ENCODE assay signal across 28 mouse cellular contexts in genomic region chr13:94508344-94508743, GRCm38 (mm10).
DNase-seq lines count a peak whose midpoint lies in the region; ATAC-seq and TF ChIP-seq lines count a peak whose summit lies in the region.
"Had no signal": no experiment of that assay in that cellular context is flagged by ENCODE, and none has a peak within 500 bp of the region (broad histone marks: within the 10 kb centered on the region; RNA-seq: fewer than 3 reads in every experiment).

No protein-coding gene starts in this region.

- no peaks in the 10 kb centered on the region for H3K9me3 ChIP-seq in embryonic facial prominence, embryonic 14.5 days (ENCODE audit: control insufficient read depth, low read length)
- H3K9me3 ChIP-seq: embryonic facial prominence, embryonic 13.5 days; forebrain, embryonic 10.5 days; forebrain, embryonic 13.5 days; heart, embryonic 10.5 days; heart, embryonic 13.5 days had no signal

- H3K9ac ChIP-seq in embryonic facial prominence, embryonic 14.5 days (ENCODE audit: low read depth, low read length), result no peak overlapping the region
- H3K9ac ChIP-seq: embryonic facial prominence, embryonic 13.5 days; forebrain, embryonic 13.5 days; heart, embryonic 13.5 days; hindbrain, embryonic 14.5 days had no signal

- no peak for DNase-seq in frontal cortex, postnatal 10 days (ENCODE audit: low spot score in 2 of 2)
- DNase-seq in layer of hippocampus, adult 2 months (ENCODE audit: low spot score in 2 of 2), result no peak
- DNase-seq in layer of hippocampus, postnatal 14 days (ENCODE audit: low spot score in 2 of 2), result no peak
- DNase-seq in embryonic facial prominence, embryonic 14.5 days (ENCODE audit: low spot score), result peak; percentile 69
- DNase-seq in mesoderm, embryonic 11.5 days (ENCODE audit: low read depth, low spot score), result peak; percentile 12
- no peak for DNase-seq in natural killer cell, adult 2 months (ENCODE audit: low spot score in 2 of 2)
- DNase-seq: adrenal gland, adult 8-10 months; adrenal gland, postnatal 36 days; cerebellum, adult 18-20 months; cerebellum, adult 9-10 months; cerebellum, postnatal 14 days; gastrocnemius, adult 2 months; gastrocnemius, postnatal 14 days; heart, adult 18-20 months; heart, postnatal 14 days; heart, postnatal 4 days had no signal

- 64% methylated on average over 8 of the region's 8 CpGs for WGBS in embryonic facial prominence, embryonic 14.5 days

- H3K4me2 ChIP-seq in embryonic facial prominence, embryonic 14.5 days (ENCODE audit: low read depth, low read length), result no peak overlapping the region
- H3K4me2 ChIP-seq: embryonic facial prominence, embryonic 13.5 days; forebrain, embryonic 13.5 days; heart, embryonic 13.5 days; hindbrain, embryonic 14.5 days had no signal

- no peak for TF ChIP-seq CTCF in layer of hippocampus, adult 2 months (conservative IDR thresholded peaks at IDR 0.05)

- H3K27me3 ChIP-seq in embryonic facial prominence, embryonic 14.5 days (replicated peaks; ENCODE audit: control insufficient read depth, insufficient read depth, low read length), result no peaks in the 10 kb centered on the region
- H3K27me3 ChIP-seq: embryonic facial prominence, embryonic 13.5 days; forebrain, embryonic 13.5 days; heart, embryonic 13.5 days had no signal

- no peak overlapping the region for H3K4me3 ChIP-seq in layer of hippocampus, adult 2 months
- no peak overlapping the region for H3K4me3 ChIP-seq in embryonic facial prominence, embryonic 14.5 days (ENCODE audit: low read depth, low read length)
- H3K4me3 ChIP-seq: embryonic facial prominence, embryonic 13.5 days; forebrain, embryonic 10.5 days; forebrain, embryonic 13.5 days; gastrocnemius, adult 2 months; heart, embryonic 10.5 days; heart, embryonic 13.5 days had no signal

- peaks cover 15% of the 10 kb centered on the region for H3K36me3 ChIP-seq in embryonic facial prominence, embryonic 14.5 days (ENCODE audit: control insufficient read depth, insufficient read depth, low read length)

- H3K4me1 ChIP-seq in embryonic facial prominence, embryonic 14.5 days (ENCODE audit: control insufficient read depth, insufficient read depth, low read length), result peaks cover 7% of the 10 kb centered on the region; the same call in 1 of the 2 replicates

- H3K27ac ChIP-seq in layer of hippocampus, adult 2 months, result peak overlapping the region; percentile 21; the same call in 1 of the 2 replicates
- H3K27ac ChIP-seq in embryonic facial prominence, embryonic 14.5 days (replicated peaks; ENCODE audit: low read depth, low read length), result no peak overlapping the region
- H3K27ac ChIP-seq: embryonic facial prominence, embryonic 13.5 days; forebrain, embryonic 10.5 days; forebrain, embryonic 13.5 days; gastrocnemius, adult 2 months; heart, embryonic 10.5 days; heart, embryonic 13.5 days; hindbrain, embryonic 14.5 days; hindbrain, postnatal 0 days had no signal

- ATAC-seq in frontal cortex, adult (ENCODE audit: low TSS enrichment), result peak; percentile 39; the same call in 1 of the 2 replicates
- ATAC-seq in embryonic facial prominence, embryonic 14.5 days (ENCODE audit: low read depth), result no peak
- ATAC-seq: activated CD4-positive, CD25-positive, alpha-beta regulatory T cell, adult 4 months; CD4-positive, CD25-positive, alpha-beta regulatory T cell, adult 4 months; forebrain, embryonic 13.5 days; hindbrain, postnatal 0 days; inflammation-experienced regulatory T-cells, adult 6 months; intestine, embryonic 16.5 days had no signal

Comparison
In these comparisons a context has a peak if more than half of its experiments do, and no peak if none do; other contexts are left out.
1. DNase-seq: peak in embryonic facial prominence, embryonic 14.5 days (single experiment) and mesoderm, embryonic 11.5 days (single experiment); none in frontal cortex, postnatal 10 days (0 of 2), layer of hippocampus, adult 2 months (0 of 2), layer of hippocampus, postnatal 14 days (0 of 2) and natural killer cell, adult 2 months (0 of 2).